Mouse (Mus musculus) G1E (cell line): ENCODE results near the gene Foxo3.

ENCODE experiments used
- CTCF ChIP-seq: IDR thresholded peaks from 2 replicates; pipeline ENCODE4 v1.5.1; 2012; ENCODE audit warnings: low read depth, low read length, inconsistent platforms, mixed read lengths
- POLR2AphosphoS5 ChIP-seq: IDR thresholded peaks from 2 replicates; pipeline ENCODE4 v1.6.1; 2012; ENCODE audit warnings: low read depth, low read length, inconsistent platforms; ENCODE audit not compliant: insufficient replicate concordance

DNA sequence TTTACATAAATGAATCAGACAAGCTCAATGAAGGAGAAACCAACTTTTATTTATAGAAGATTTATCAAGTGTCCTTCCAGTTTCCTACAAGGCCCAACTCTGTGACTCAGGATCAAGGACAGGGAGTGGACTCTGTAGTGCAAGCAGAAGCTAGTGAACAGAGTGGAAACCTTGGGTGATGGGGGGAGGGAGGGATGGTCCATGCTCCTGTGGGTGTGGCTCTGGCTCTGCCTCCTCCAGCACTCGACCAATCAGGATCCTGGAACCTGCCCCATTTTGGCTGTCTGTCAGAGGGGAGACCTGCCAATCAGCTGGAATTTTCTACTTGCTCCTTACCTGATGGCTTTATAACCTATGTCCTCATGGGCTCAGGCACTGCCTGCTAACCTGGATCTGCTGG is 36.0 kb upstream of the Foxo3 start:
- TF ChIP-seq CTCF, result no peak
- TF ChIP-seq POLR2AphosphoS5, result no peak
